8 mouse cellular contexts compared by ENCODE assay signal in genomic region chr1:44148706-44149105, GRCm38 (mm10). TPM values are rescaled to one million over a fixed set of nuclear protein-coding genes. Genes with fewer than 3 reads are reported as not detected.
DNase-seq lines count a peak whose midpoint lies in the region; ATAC-seq and TF ChIP-seq lines count a peak whose summit lies in the region.

No protein-coding gene starts in this region.

- no peak overlapping the region; the same call in 1 of the 2 replicates for H3K4me2 ChIP-seq in CH12.LX (ENCODE audit: insufficient read depth, low read depth, poor library complexity, severe bottlenecking)
- peak overlapping the region; percentile 65 for H3K4me2 ChIP-seq in embryonic facial prominence, embryonic 13.5 days
- H3K4me2 ChIP-seq in limb, embryonic 13.5 days (replicated peaks): peak overlapping the region; percentile 70
- peak overlapping the region; percentile 56 for H3K4me2 ChIP-seq in stomach, embryonic 16.5 days (ENCODE audit: low read depth, low read length)

- no peaks in the 10 kb centered on the region for H3K27me3 ChIP-seq in CH12.LX (replicated peaks)
- H3K27me3 ChIP-seq in embryonic facial prominence, embryonic 13.5 days: no peaks in the 10 kb centered on the region
- H3K27me3 ChIP-seq in limb, embryonic 13.5 days: no peaks in the 10 kb centered on the region
- H3K27me3 ChIP-seq in stomach, embryonic 16.5 days (ENCODE audit: control insufficient read depth, insufficient read depth, low read length): no peaks in the 10 kb centered on the region

- DNase-seq in 416B (ENCODE audit: low read depth) (peak; percentile 50), CH12.LX (ENCODE audit: extremely low read depth) (peak; percentile 19)
- DNase-seq in spleen, postnatal 14 days (ENCODE audit: low spot score in 2 of 2): no peak
- DNase-seq in adrenal gland, postnatal 25 days: no peak

- H3K4me3 ChIP-seq in CH12.LX (replicated peaks in 1 of 3; ENCODE audit: low read depth in 2 of 3, low read length in 2 of 3, poor library complexity in 1 of 3): peak overlapping the region; percentile 75 to 85 (median 81)
- H3K4me3 ChIP-seq in embryonic facial prominence, embryonic 13.5 days: peak overlapping the region; percentile 91
- peak overlapping the region; percentile 87 for H3K4me3 ChIP-seq in limb, embryonic 13.5 days
- peak overlapping the region; percentile 63 for H3K4me3 ChIP-seq in stomach, embryonic 16.5 days (replicated peaks; ENCODE audit: low read length)

- H3K9me3 ChIP-seq in CH12.LX (replicated peaks; ENCODE audit: low read length): no peaks in the 10 kb centered on the region
- H3K9me3 ChIP-seq in embryonic facial prominence, embryonic 13.5 days: no peaks in the 10 kb centered on the region
- H3K9me3 ChIP-seq in limb, embryonic 13.5 days: no peaks in the 10 kb centered on the region
- H3K9me3 ChIP-seq in stomach, embryonic 16.5 days (replicated peaks; ENCODE audit: control insufficient read depth, low read length): no peaks in the 10 kb centered on the region

- WGBS in embryonic facial prominence, embryonic 13.5 days: 31% methylated on average over 6 of the region's 6 CpGs
- WGBS in limb, embryonic 13.5 days: 24% methylated on average over 6 of the region's 6 CpGs
- 20% methylated on average over 6 of the region's 6 CpGs for WGBS in stomach, embryonic 16.5 days

- in situ Hi-C loops in CH12.LX (cut with MboI; ENCODE audit: low pct_ligation_motif_present, low pct_unique_long_range_greater_than_20kb, low sequenced_read_pairs): no loop called here

- TF ChIP-seq RAD21 in CH12.LX (IDR thresholded peaks at IDR 0.05; ENCODE audit: low read depth, low read length): no peak

- dilution Hi-C loops in CH12.LX (cut with MboI; ENCODE audit: extremely low pct_ligation_motif_present, extremely low pct_unique_long_range_greater_than_20kb, low sequenced_read_pairs): no loop called here

- peak in 1 of 2 experiments; percentile 34; a peak in 3 of 4 replicates for TF ChIP-seq CTCF in CH12.LX (conservative IDR thresholded peaks at IDR 0.05 in 1 of 2, IDR thresholded peaks at IDR 0.05 in 1 of 2; ENCODE audit: low read depth in 2 of 2, low read length in 2 of 2)

- peaks cover 2% of the 10 kb centered on the region; the same call in 1 of the 2 replicates for H3K79me2 ChIP-seq in CH12.LX (replicated peaks; ENCODE audit: control insufficient read depth, extremely low read depth, insufficient read depth, poor library complexity, severe bottlenecking)

- no peak for TF ChIP-seq POLR2A in CH12.LX (IDR thresholded peaks at IDR 0.05; ENCODE audit: low read depth, low read length)

- H3K4me1 ChIP-seq in CH12.LX (ENCODE audit: control insufficient read depth in 1 of 2, insufficient read depth in 2 of 2): peaks cover 0 to 11% of the 10 kb centered on the region in 2 experiments; a peak in 2 of 4 replicates
- peaks cover 5% of the 10 kb centered on the region; the same call in 1 of the 2 replicates for H3K4me1 ChIP-seq in embryonic facial prominence, embryonic 13.5 days
- peaks cover 11% of the 10 kb centered on the region; the same call in 1 of the 2 replicates for H3K4me1 ChIP-seq in limb, embryonic 13.5 days
- peaks cover 6% of the 10 kb centered on the region; the same call in 1 of the 2 replicates for H3K4me1 ChIP-seq in stomach, embryonic 16.5 days (ENCODE audit: control insufficient read depth, insufficient read depth, low read length)

- TF ChIP-seq EP300 in CH12.LX (IDR thresholded peaks at IDR 0.05; ENCODE audit: low read length): no peak

- H3K27ac ChIP-seq in CH12.LX (ENCODE audit: insufficient read depth, low read depth): no peak overlapping the region
- peak overlapping the region; percentile 98 for H3K27ac ChIP-seq in embryonic facial prominence, embryonic 13.5 days
- H3K27ac ChIP-seq in limb, embryonic 13.5 days: no peak overlapping the region; the same call in 1 of the 2 replicates
- peak overlapping the region; percentile 85 for H3K27ac ChIP-seq in stomach, embryonic 16.5 days (ENCODE audit: low read length)

- no peak for ATAC-seq in embryonic facial prominence, embryonic 13.5 days (ENCODE audit: insufficient number of reproducible peaks, insufficient read depth, low FRiP score, low TSS enrichment, low read depth)
- ATAC-seq in limb, embryonic 13.5 days (ENCODE audit: low FRiP score, low read depth): no peak
- no peak for ATAC-seq in stomach, embryonic 16.5 days (ENCODE audit: insufficient read depth, low FRiP score)
- ATAC-seq in activated CD4-positive, CD25-positive, alpha-beta regulatory T cell, adult 4 months: no peak

- H3K36me3 ChIP-seq in CH12.LX (replicated peaks in 1 of 2; ENCODE audit: control insufficient read depth in 1 of 2, insufficient read depth in 1 of 2, low read length in 1 of 2): peaks cover 0 to 2% of the 10 kb centered on the region in 2 experiments
- peaks cover 10% of the 10 kb centered on the region for H3K36me3 ChIP-seq in embryonic facial prominence, embryonic 13.5 days
- H3K36me3 ChIP-seq in limb, embryonic 13.5 days: peaks cover 15% of the 10 kb centered on the region
- 0 out of 2 replicates have a peak, but pooled peaks cover 3% of the 10 kb centered on the region for H3K36me3 ChIP-seq in stomach, embryonic 16.5 days (ENCODE audit: control insufficient read depth, insufficient read depth, low read length)

- peak overlapping the region; percentile 93 for H3K9ac ChIP-seq in CH12.LX (ENCODE audit: insufficient read depth, low read depth)
- H3K9ac ChIP-seq in embryonic facial prominence, embryonic 13.5 days: peak overlapping the region; percentile 94
- H3K9ac ChIP-seq in limb, embryonic 13.5 days: peak overlapping the region; percentile 93
- H3K9ac ChIP-seq in stomach, embryonic 16.5 days (ENCODE audit: low read length): peak overlapping the region; percentile 76

TF ChIP-seq in CH12.LX, 34 proteins besides CTCF, POLR2A, EP300 and RAD21:
- TF ChIP-seq MAX (IDR thresholded peaks at IDR 0.05; ENCODE audit: low read length) (no peak), MYC (IDR thresholded peaks at IDR 0.05; ENCODE audit: low read depth, low read length) (no peak), CHD1 (IDR thresholded peaks at IDR 0.05; ENCODE audit: low read depth, low read length) (peak; percentile 3; the same call in 1 of the 2 replicates), MEF2A (IDR thresholded peaks at IDR 0.05; ENCODE audit: borderline replicate concordance, low read depth, low read length) (no peak), MXI1 (IDR thresholded peaks at IDR 0.05; ENCODE audit: low read depth, low read length) (peak; percentile 15; the same call in 1 of the 2 replicates), IRF4 (IDR thresholded peaks at IDR 0.05; ENCODE audit: low read depth, low read length) (no peak), CHD2 (IDR thresholded peaks at IDR 0.05; ENCODE audit: low read length) (no peak)

RNA-seq across cellular contexts. Expression of gene Ercc5, which starts 1.2 kb away (rescaled TPM):
- 9.8 and 11.7 TPM in 2 replicates for total RNA-seq in CH12.LX (2012; rRNA removed)
- 7.1 and 7.4 TPM in 2 replicates for total RNA-seq in CH12.LX (2014; rRNA removed)
- polyA plus RNA-seq in CH12.LX (2012; ENCODE audit: insufficient read length, low read depth): 8.2 and 8.9 TPM in 2 replicates
- 26.6 and 32.6 TPM in 2 replicates for polyA plus RNA-seq in embryonic facial prominence, embryonic 13.5 days (2015; fragmentation: Nextera tagmentation; extraction: Ambion mirVana)
- 26.9 and 28.3 TPM in 2 replicates for polyA plus RNA-seq in limb, embryonic 13.5 days (2015; fragmentation: Nextera tagmentation; extraction: Ambion mirVana)
- 18.9 and 19.2 TPM in 2 replicates for polyA plus RNA-seq in stomach, embryonic 16.5 days (2015; fragmentation: Nextera tagmentation; extraction: Ambion mirVana)
- 20.2 and 21.3 TPM in 2 replicates for total RNA-seq in adrenal gland, postnatal 25 days (2021)
- polyA plus RNA-seq in activated CD4-positive, CD25-positive, alpha-beta regulatory T cell, adult 4 months (2017; shearing (Covaris generic)): 10 to 100 TPM; 13.4 to 18.5 TPM

RNA-seq across cellular contexts. Expression of gene Bivm, which starts 29.9 kb away (rescaled TPM):
- 0.04 TPM in 1 of 2 replicates, not detected in the other for total RNA-seq in CH12.LX (2012; rRNA removed)
- 0.05 and 0.11 TPM in 2 replicates for total RNA-seq in CH12.LX (2014; rRNA removed)
- polyA plus RNA-seq in CH12.LX (2012; ENCODE audit: insufficient read length, low read depth): 0.07 and 0.09 TPM in 2 replicates
- 19.5 and 21.9 TPM in 2 replicates for polyA plus RNA-seq in embryonic facial prominence, embryonic 13.5 days (2015; fragmentation: Nextera tagmentation; extraction: Ambion mirVana)
- 20.8 and 22.8 TPM in 2 replicates for polyA plus RNA-seq in limb, embryonic 13.5 days (2015; fragmentation: Nextera tagmentation; extraction: Ambion mirVana)
- polyA plus RNA-seq in stomach, embryonic 16.5 days (2015; fragmentation: Nextera tagmentation; extraction: Ambion mirVana): 17.6 TPM in 2 replicates
- 20.8 and 26.5 TPM in 2 replicates for total RNA-seq in adrenal gland, postnatal 25 days (2021)
- polyA plus RNA-seq in activated CD4-positive, CD25-positive, alpha-beta regulatory T cell, adult 4 months (2017; shearing (Covaris generic)): 1 to 10 TPM; 9.0 TPM

RNA-seq across cellular contexts. Expression of gene Kdelc1, which starts 30.1 kb away (rescaled TPM):
- total RNA-seq in CH12.LX (2012; rRNA removed): 0.04 TPM in 1 of 2 replicates, not detected in the other
- not detected in 2 replicates for total RNA-seq in CH12.LX (2014; rRNA removed)
- 0.16 TPM in 1 of 2 replicates, not detected in the other for polyA plus RNA-seq in CH12.LX (2012; ENCODE audit: insufficient read length, low read depth)
- 77.1 and 79.7 TPM in 2 replicates for polyA plus RNA-seq in embryonic facial prominence, embryonic 13.5 days (2015; fragmentation: Nextera tagmentation; extraction: Ambion mirVana)
- polyA plus RNA-seq in limb, embryonic 13.5 days (2015; fragmentation: Nextera tagmentation; extraction: Ambion mirVana): 81.0 and 82.0 TPM in 2 replicates
- polyA plus RNA-seq in stomach, embryonic 16.5 days (2015; fragmentation: Nextera tagmentation; extraction: Ambion mirVana): 51.8 and 52.1 TPM in 2 replicates
- total RNA-seq in adrenal gland, postnatal 25 days (2021): 22.0 and 25.6 TPM in 2 replicates
- 10 to 100 TPM; 13.6 to 13.9 TPM for polyA plus RNA-seq in activated CD4-positive, CD25-positive, alpha-beta regulatory T cell, adult 4 months (2017; shearing (Covaris generic))

RNA-seq across cellular contexts. Expression of gene Tex30, which starts 46.5 kb away (rescaled TPM):
- total RNA-seq in CH12.LX (2012; rRNA removed) (54.2 and 69.8 TPM in 2 replicates), CH12.LX (2014; rRNA removed) (196 and 211 TPM in 2 replicates)
- polyA plus RNA-seq in CH12.LX (2012; ENCODE audit: insufficient read length, low read depth): 89.6 and 111 TPM in 2 replicates
- polyA plus RNA-seq in embryonic facial prominence, embryonic 13.5 days (2015; fragmentation: Nextera tagmentation; extraction: Ambion mirVana): 75.1 and 76.8 TPM in 2 replicates
- 76.5 and 83.3 TPM in 2 replicates for polyA plus RNA-seq in limb, embryonic 13.5 days (2015; fragmentation: Nextera tagmentation; extraction: Ambion mirVana)
- 62.7 and 66.0 TPM in 2 replicates for polyA plus RNA-seq in stomach, embryonic 16.5 days (2015; fragmentation: Nextera tagmentation; extraction: Ambion mirVana)
- total RNA-seq in adrenal gland, postnatal 25 days (2021): 9.8 and 10.5 TPM in 2 replicates
- 10 to 100 TPM; 44.7 to 47.2 TPM for polyA plus RNA-seq in activated CD4-positive, CD25-positive, alpha-beta regulatory T cell, adult 4 months (2017; shearing (Covaris generic))

Comparison
In these comparisons a context has a peak if more than half of its experiments do, and no peak if none do; other contexts are left out.
1. DNase-seq: peak in 416B (single experiment) and CH12.LX (single experiment); none in spleen, postnatal 14 days (0 of 2) and adrenal gland, postnatal 25 days (single experiment).
2. H3K27ac ChIP-seq: peak in embryonic facial prominence, embryonic 13.5 days (single experiment) and stomach, embryonic 16.5 days (single experiment); none in CH12.LX (single experiment) and limb, embryonic 13.5 days (single experiment).
3. RNA of gene Kdelc1, which starts 30.1 kb away (polyA plus RNA-seq): 81.0 to 82.0 TPM in limb, embryonic 13.5 days, 77.1 to 79.7 TPM in embryonic facial prominence, embryonic 13.5 days, 51.8 to 52.1 TPM in stomach, embryonic 16.5 days and 13.6 to 13.9 TPM in activated CD4-positive, CD25-positive, alpha-beta regulatory T cell, adult 4 months; 0.16 TPM in CH12.LX; every median in the first group is over 10 times any median in the second.
4. Peak in every context shown above with its lines, with median percentiles within 50 percentile points of each other: H3K4me3 ChIP-seq and H3K9ac ChIP-seq.